Mouse (Mus musculus) intestine, embryonic 16.5 days (tissue): ENCODE measurements around the gene Opcml. TPM values are rescaled to one million over a fixed set of nuclear protein-coding genes. Genes with fewer than 3 reads are reported as not detected.

Experiments
- ATAC-seq: fragments of 200-750 bp; cut with Nextera tagmentation; 2 replicates; pipeline ENCODE4 v1.8.0; 2017; ENCODE audit warnings: moderate TSS enrichment, moderate library complexity
- H3K27ac ChIP-seq: fragments of 300-500 bp; sonication (generic); 2 replicates; pipeline ENCODE4 v1.5.1; 2014; ENCODE audit warnings: mild to moderate bottlenecking, low read length
- H3K27me3 ChIP-seq: fragments of 300-500 bp; sonication (generic); replicated peaks from 2 replicates; pipeline ENCODE4 v1.6.1; 2014; ENCODE audit warnings: low read length, control low read depth, mixed read lengths; ENCODE audit not compliant: control insufficient read depth, insufficient read depth
- H3K36me3 ChIP-seq: fragments of 300-500 bp; sonication (generic); 2 replicates; pipeline ENCODE4 v1.6.1; 2014; ENCODE audit warnings: low read length, control low read depth; ENCODE audit not compliant: control insufficient read depth, insufficient read depth
- H3K4me1 ChIP-seq: fragments of 300-500 bp; sonication (generic); 2 replicates; pipeline ENCODE4 v1.6.1; 2014; ENCODE audit warnings: low read length, control low read depth, mixed read lengths; ENCODE audit not compliant: control insufficient read depth, insufficient read depth
- H3K4me2 ChIP-seq: fragments of 300-500 bp; sonication (generic); 2 replicates; pipeline ENCODE4 v1.6.1; 2014; ENCODE audit warnings: low read depth, low read length, control low read depth
- H3K4me3 ChIP-seq: fragments of 300-500 bp; sonication (generic); 2 replicates; pipeline ENCODE4 v1.5.1; 2014; ENCODE audit warnings: mild to moderate bottlenecking, low read length
- H3K9ac ChIP-seq: fragments of 300-500 bp; sonication (generic); 2 replicates; pipeline ENCODE4 v1.6.1; 2014; ENCODE audit warnings: low read depth, low read length
- H3K9me3 ChIP-seq: fragments of 300-500 bp; sonication (generic); 2 replicates; pipeline ENCODE4 v1.6.1; 2016; ENCODE audit warnings: low read length, control low read depth; ENCODE audit not compliant: control insufficient read depth
- WGBS: fragments of 180-500 bp; shearing (Covaris S2); extraction: QIAGEN DNeasy Blood & Tissue Kit; methylation state at CpG from one replicate; pipeline ENCODE4 v1.1.7; 2014; 5-methylcytosine and 5-hydroxymethylcytosine counted together
- polyA plus RNA-seq: library from polyadenylated mRNA; unstranded; fragments of >200 nt; fragmentation: Nextera tagmentation; extraction: Ambion mirVana; gene quantifications from 2 replicates; pipeline ENCODE4 v1.2.1, GENCODE M21; 2015

The Opcml gene
- polyA plus RNA-seq, 1 experiment from 2014 or later, result 3.1 TPM

GRCm38 (mm10) chr9:28091395-28091794 is 300.8 kb downstream of the Opcml start:
- no peak for ATAC-seq
- no peak overlapping the region for H3K4me3 ChIP-seq
- no peaks in the 10 kb centered on the region for H3K36me3 ChIP-seq
- H3K4me1 ChIP-seq, result no peaks in the 10 kb centered on the region
- no peaks in the 10 kb centered on the region for H3K9me3 ChIP-seq
- no peak overlapping the region for H3K4me2 ChIP-seq
- WGBS, result 31% methylated on average over 1 of the region's 1 CpGs
- no peak overlapping the region for H3K27ac ChIP-seq
- H3K27me3 ChIP-seq, result no peaks in the 10 kb centered on the region
- no peak overlapping the region for H3K9ac ChIP-seq

- Histone ChIP-seq H3K9me3 (no peaks in the 10 kb centered on the region), H3K4me1 (no peaks in the 10 kb centered on the region), H3K4me2 (no peak overlapping the region), H3K4me3 (no peak overlapping the region), H3K27ac (no peak overlapping the region), H3K36me3 (no peaks in the 10 kb centered on the region), H3K9ac (no peak overlapping the region), H3K27me3 (no peaks in the 10 kb centered on the region)
- no peak for ATAC-seq
- WGBS, result 87% methylated on average over 4 of the region's 4 CpGs
Observed at GRCm38 (mm10) chr9:28094722-28095121, 304.1 kb downstream of the Opcml start.

GRCm38 (mm10) chr9:28096204-28096603 is 305.6 kb downstream of the Opcml start:
- Histone ChIP-seq H3K27me3 (no peaks in the 10 kb centered on the region), H3K4me1 (no peaks in the 10 kb centered on the region), H3K36me3 (no peaks in the 10 kb centered on the region), H3K9me3 (no peaks in the 10 kb centered on the region), H3K9ac (no peak overlapping the region), H3K27ac (no peak overlapping the region), H3K4me3 (no peak overlapping the region), H3K4me2 (no peak overlapping the region)
- ATAC-seq, result no peak
- 93% methylated on average over 2 of the region's 2 CpGs for WGBS

- Histone ChIP-seq H3K9me3 (no peaks in the 10 kb centered on the region), H3K4me2 (no peak overlapping the region), H3K27me3 (no peaks in the 10 kb centered on the region), H3K4me3 (no peak overlapping the region), H3K27ac (no peak overlapping the region), H3K36me3 (no peaks in the 10 kb centered on the region), H3K9ac (no peak overlapping the region), H3K4me1 (no peaks in the 10 kb centered on the region)
- no peak for ATAC-seq
Observed at GRCm38 (mm10) chr9:28101981-28102380, 311.4 kb downstream of the Opcml start.

- Histone ChIP-seq H3K4me2 (no peak overlapping the region), H3K9ac (no peak overlapping the region), H3K4me1 (no peaks in the 10 kb centered on the region), H3K4me3 (no peak overlapping the region), H3K9me3 (no peaks in the 10 kb centered on the region), H3K27ac (no peak overlapping the region), H3K27me3 (no peaks in the 10 kb centered on the region), H3K36me3 (no peaks in the 10 kb centered on the region)
- no peak for ATAC-seq
- WGBS, result 80% methylated on average over 2 of the region's 2 CpGs
Observed at GRCm38 (mm10) chr9:28121858-28122257, 331.3 kb downstream of the Opcml start.

GRCm38 (mm10) chr9:28128735-28129134 is 338.2 kb downstream of the Opcml start:
- Histone ChIP-seq H3K27me3 (no peaks in the 10 kb centered on the region), H3K4me3 (no peak overlapping the region), H3K9ac (no peak overlapping the region), H3K36me3 (no peaks in the 10 kb centered on the region), H3K27ac (no peak overlapping the region), H3K4me1 (no peaks in the 10 kb centered on the region), H3K4me2 (no peak overlapping the region), H3K9me3 (no peaks in the 10 kb centered on the region)
- ATAC-seq, result no peak
- 64% methylated on average over 1 of the region's 1 CpGs for WGBS

- Histone ChIP-seq H3K9ac (no peak overlapping the region), H3K27ac (no peak overlapping the region), H3K4me2 (no peak overlapping the region), H3K9me3 (no peaks in the 10 kb centered on the region), H3K36me3 (no peaks in the 10 kb centered on the region), H3K4me1 (no peaks in the 10 kb centered on the region), H3K27me3 (no peaks in the 10 kb centered on the region), H3K4me3 (no peak overlapping the region)
- ATAC-seq, result no peak
- 73% methylated on average over 1 of the region's 1 CpGs for WGBS
Observed at GRCm38 (mm10) chr9:28131521-28131920, 340.9 kb downstream of the Opcml start.

GRCm38 (mm10) chr9:28136614-28137013 is 346.0 kb downstream of the Opcml start:
- ATAC-seq, result no peak
- Histone ChIP-seq H3K9me3 (no peaks in the 10 kb centered on the region), H3K4me1 (no peaks in the 10 kb centered on the region), H3K9ac (no peak overlapping the region), H3K27me3 (no peaks in the 10 kb centered on the region), H3K4me2 (no peak overlapping the region), H3K36me3 (no peaks in the 10 kb centered on the region), H3K27ac (no peak overlapping the region), H3K4me3 (no peak overlapping the region)
- WGBS, result 24% methylated on average over 2 of the region's 2 CpGs

GRCm38 (mm10) chr9:28139957-28140597 is 349.5 kb downstream of the Opcml start:
- Histone ChIP-seq H3K4me2 (no peak overlapping the region), H3K4me3 (no peak overlapping the region), H3K36me3 (no peaks in the 10 kb centered on the region), H3K9me3 (no peaks in the 10 kb centered on the region), H3K4me1 (no peaks in the 10 kb centered on the region), H3K27me3 (no peaks in the 10 kb centered on the region), H3K27ac (no peak overlapping the region), H3K9ac (no peak overlapping the region)
- no peak for ATAC-seq
- WGBS, result 88% methylated on average over 12 of the region's 12 CpGs

GRCm38 (mm10) chr9:28149507-28149906 is 358.9 kb downstream of the Opcml start:
- no peaks in the 10 kb centered on the region for H3K36me3 ChIP-seq
- H3K9me3 ChIP-seq, result no peaks in the 10 kb centered on the region
- no peak overlapping the region for H3K27ac ChIP-seq
- no peak overlapping the region for H3K4me3 ChIP-seq
- H3K4me2 ChIP-seq, result no peak overlapping the region
- WGBS, result 76% methylated on average over 3 of the region's 3 CpGs
- no peaks in the 10 kb centered on the region for H3K27me3 ChIP-seq
- no peak for ATAC-seq
- no peaks in the 10 kb centered on the region for H3K4me1 ChIP-seq
- H3K9ac ChIP-seq, result no peak overlapping the region
